Mouse (Mus musculus) G1E-ER4 (cell line): ENCODE measurements around the gene Masp2. TPM values are rescaled to one million over a fixed set of nuclear protein-coding genes. Genes with fewer than 3 reads are reported as not detected.

Experiments
- GATA1 ChIP-seq: IDR thresholded peaks from one replicate; pipeline ENCODE4 v1.8.0; 2012; ENCODE audit warnings: low read length, inconsistent platforms
- polyA plus RNA-seq: library from polyadenylated mRNA; stranded (reverse); fragments of >175 nt; gene quantifications from 2 replicates; pipeline ENCODE4 v1.2.3, GENCODE M21; 2012

Masp2 gene
- polyA plus RNA-seq, 1 experiment, result 0.19 TPM

DNA sequence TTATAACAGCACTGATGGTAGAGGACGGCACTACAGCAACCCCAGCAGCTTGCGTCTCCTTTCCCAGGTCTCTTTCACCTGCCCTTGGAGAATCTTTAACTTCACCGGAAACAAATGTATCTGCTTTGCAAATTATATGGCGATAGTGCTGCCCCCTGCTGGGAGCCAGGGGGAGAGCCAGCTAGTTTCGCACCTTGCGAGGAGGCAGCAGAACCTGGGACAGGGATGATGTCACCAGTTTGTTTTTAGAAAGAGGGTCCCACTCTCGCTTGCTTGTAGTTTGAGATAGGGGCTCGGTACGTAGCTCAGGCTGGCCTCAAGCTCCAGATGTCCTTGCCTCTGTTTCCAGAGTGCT, 41.8 kb downstream of the Masp2 start:
- TF ChIP-seq GATA1, result no peak

DNA sequence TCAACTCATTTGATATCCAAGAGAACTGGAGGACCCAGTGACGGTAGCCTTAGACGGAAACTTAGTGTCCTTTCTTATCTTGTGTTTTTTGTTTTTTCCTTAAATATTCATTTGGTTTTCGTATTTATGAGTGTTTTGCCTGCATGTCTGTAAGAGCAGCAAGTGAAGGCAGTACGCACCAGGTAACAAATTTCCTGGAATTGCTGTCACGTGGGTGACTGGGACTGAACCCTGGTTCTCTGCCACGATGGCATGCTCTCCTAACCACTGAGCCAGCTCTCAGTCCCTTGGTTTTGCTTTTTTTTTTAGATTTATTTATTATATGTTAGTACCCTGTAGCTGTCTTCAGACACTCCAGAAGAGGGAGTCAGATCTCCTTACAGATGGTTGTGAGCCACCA, 42.6 kb downstream of the Masp2 start:
- no peak for TF ChIP-seq GATA1

DNA sequence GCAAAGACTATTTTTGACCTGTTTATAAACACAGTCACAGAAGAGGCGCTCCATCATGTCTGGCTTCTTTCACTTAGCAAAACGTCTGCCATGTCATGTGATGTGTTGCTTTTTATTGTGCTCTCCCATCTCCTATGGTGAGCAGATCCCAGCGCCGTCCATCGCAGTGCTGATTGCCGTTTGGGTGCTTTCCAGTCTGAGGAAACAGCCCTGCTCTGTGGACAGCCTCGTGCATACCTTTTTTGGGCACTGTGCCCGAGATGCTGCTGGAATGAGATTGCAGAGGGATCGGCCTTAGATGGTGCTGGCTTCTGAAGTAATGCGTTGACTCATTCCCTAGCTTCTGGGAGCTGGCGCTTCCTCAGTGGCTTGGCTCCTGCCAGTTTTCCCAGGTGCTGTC, 44.3 kb downstream of the Masp2 start:
- no peak for TF ChIP-seq GATA1

DNA sequence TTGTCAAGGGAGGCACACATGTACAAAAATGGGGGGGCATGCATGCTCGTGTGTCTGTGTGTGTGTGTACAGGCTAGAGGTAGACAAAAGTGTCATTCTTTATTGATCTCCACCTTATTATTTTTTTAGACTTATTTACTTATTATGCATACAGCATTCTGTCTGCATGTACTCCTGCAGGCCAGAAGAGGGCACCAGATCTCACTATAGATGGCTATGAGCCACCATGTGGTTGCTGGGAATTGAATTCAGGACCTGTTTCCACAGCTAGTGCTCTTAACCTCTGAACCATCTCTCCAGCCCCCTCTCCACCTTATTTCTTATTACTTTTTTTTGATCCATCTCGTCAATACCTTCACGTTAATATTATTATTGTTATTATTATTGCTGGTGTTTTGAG, 47.0 kb downstream of the Masp2 start:
- TF ChIP-seq GATA1, result no peak

DNA sequence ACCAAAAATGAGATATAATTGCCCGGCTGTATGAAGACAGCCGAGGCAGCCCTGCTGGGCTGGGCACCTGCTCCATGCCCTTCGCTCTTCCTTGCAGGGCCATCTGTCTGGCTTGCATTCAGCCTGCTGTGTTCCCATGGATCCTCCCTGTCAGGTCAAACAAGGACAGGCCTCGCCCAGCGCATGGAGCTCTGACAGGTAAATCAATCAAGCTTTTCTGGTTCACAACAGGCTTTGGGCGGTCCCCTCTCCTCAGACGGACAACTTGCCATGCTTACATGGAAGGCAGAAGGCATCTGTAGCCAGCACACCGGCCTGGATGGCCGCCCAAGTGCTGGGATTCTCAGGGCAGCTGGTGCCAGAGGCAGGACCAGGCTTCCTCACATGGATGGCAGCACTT, 48.7 kb downstream of the Masp2 start:
- no peak for TF ChIP-seq GATA1

DNA sequence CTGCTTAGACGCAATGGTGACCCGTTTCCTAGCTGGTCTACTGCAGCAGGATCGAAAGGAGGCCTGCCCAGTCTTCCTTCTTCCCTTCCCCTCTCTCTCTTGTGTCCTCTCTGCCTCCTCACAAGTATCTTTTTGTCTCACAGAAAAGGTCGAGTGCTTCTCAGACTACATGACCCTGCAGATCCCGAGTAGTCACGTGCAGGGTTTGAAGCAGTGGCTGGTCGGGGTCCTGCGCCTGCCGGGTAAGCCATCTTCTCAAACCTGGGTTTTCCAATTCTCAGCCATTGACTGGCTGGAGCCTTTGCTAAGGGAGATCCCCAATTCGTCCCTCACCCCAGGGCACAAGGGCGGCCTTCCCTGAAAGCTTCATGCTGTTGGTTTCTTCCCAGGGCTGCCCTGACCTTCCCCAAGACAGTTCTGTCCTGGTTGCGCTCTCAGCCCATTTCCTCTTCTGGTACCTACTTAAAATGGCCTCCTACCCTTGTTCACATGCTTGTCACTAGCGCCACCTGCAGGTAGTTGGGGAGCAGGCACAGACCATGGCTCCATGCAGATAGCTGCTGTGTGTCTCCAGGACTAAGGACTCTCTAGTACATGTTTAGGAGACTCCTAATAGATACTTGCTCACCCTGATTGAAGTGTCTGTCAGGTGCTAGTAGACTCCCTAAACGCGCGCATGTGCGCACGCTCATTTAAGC, 52.5 kb downstream of the Masp2 start:
- TF ChIP-seq GATA1, result no peak

DNA sequence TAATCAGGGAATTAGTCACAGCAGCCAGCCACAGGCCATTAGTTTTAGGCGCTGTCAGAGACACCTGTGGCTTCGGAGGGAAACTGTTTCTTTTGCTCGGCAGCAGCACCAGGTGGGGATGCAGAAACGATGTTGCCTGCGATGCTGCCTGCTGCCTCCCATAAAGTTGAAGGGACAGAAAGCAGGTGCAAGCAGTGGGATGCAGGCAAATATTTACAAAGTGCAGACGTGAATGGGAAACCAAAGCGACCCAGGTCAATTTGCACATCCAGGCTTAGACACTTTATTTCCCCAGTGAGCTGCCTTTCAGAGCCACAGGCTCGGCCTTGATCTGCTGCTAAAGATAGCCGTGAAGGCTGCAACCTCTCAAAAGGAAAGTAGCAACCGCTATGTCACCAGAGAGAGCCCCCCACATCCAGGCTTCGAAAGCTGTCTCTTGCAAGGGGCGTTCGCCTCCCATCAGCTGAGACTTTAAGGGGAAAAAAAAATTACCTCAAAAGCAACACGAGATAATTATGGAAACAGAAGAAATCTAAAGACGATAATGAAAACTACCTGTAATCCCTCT, 54.4 kb downstream of the Masp2 start:
- no peak for TF ChIP-seq GATA1

DNA sequence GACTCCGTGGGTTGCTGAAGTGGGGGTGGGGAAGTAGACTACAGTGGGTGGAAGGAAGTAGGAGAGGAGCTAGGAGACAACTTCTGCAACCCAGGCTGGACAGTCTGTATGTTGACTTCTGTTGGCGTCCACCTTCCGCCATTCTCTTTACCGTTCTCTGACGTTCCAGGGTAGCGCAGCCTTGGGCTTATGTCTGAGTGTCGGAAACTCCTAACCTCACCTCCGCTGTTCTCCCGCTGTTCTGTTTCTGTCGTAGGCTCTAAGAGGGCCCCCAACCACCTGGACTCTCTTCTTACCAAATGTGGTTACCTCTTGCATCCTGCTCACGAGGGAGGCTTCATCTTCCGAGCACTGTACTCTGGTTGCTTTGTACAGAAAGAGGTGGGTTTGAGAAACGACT, 55.4 kb downstream of the Masp2 start:
- no peak for TF ChIP-seq GATA1

DNA sequence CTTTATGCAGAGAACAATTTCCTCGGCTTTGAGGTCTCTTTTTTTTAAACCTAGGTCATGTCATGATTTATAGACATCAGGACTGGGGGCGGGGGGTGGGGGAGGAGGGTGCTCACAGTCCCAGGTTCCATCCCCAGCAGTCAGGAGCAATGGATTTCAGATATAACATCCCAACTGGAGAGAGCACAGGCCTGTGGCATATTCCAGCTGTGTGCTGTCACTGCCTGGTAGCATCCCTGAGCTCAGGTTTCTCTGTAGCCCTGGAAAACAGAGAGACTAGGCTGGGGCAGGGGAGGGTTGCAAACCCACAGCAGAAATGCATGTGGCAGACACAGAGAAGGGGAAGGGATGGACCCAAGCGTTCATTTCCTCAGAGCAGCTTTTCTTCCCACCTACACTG, 57.8 kb downstream of the Masp2 start:
- TF ChIP-seq GATA1, result no peak

DNA sequence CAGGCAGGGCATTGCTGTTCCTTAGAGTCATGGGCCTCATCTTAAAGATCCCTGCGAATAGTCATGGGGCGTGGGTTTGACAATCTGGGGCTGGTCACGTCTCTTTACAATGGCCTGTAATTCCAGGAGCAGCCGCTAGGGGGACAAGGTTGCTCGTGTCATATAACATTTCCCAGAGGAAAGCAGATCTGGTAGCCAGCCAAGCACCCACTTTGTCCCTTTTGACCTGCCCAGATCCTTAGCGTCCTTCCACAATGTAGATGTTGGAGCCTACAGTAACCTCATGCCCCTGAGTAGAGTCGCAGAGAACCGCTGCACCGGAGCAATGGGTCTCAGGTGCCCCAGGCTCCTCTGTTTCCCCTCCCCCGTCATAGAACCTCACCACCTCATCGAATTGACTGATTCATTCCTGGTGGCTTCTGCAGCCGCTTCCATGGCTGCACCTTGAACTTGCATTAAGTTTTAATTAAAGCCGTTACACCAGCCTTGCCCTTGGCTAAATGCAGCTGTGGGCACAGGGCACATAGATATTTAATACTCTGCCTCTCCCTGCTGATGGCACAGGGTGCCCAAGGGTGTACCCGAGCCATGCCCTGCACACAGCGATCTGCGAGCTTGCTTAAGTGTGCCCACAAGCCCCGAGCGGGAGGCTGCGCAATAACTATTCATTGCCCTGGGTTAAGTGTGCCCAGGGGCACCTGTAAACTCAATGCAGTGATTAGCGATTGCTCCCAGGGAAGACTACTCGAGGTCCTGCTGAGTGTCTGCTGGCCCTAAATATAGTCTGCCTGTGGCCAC, 60.0 kb downstream of the Masp2 start:
- TF ChIP-seq GATA1, result no peak

DNA sequence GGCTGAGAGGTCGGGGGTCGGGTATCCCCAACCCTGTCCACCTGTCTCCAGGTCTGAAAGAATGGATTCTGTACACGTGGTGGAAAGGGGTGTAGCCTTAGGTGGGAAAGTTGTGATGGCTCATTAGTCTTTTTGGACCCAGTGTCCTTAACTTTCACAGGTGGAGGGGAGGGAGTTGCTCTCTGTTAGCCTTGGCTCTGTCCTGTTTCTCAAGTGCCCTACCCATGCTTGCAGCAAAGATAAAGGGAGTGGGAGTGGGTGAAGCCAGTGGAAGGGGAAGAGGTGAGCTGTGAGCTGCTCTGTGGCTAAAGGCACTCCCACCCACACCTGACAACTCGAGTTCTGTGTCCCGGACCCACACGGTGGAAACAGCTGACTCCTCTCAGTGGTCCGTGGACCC, 61.0 kb downstream of the Masp2 start:
- TF ChIP-seq GATA1, result no peak

DNA sequence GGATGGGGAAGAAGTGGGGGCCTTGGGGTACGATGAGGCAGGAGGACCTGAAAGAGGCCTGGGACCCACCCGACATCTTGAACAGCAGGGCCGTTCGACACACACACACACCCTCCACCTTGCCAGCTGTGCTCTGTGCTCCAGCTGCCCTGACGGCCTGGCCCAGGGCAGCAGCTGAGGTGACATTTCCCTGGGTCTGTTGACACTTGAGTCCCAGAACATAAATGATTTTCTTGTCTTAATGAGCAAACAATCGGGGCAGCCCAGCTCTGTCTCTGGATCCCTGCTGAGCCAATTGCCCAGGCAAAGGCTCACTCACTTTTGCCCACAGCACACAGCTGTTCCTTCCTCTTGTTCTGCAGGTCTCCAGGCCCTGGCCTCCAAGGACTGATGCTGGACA, 61.7 kb downstream of the Masp2 start:
- TF ChIP-seq GATA1, result no peak

Other genes starting within 250 kb of the Masp2 start
- gene Ubiad1, start 157.8 kb upstream of the Masp2 start, polyA plus RNA-seq, result 20.7 and 32.9 TPM in 2 replicates
- 11.7 and 15.5 TPM in 2 replicates for gene Mtor, start 153.9 kb upstream of the Masp2 start, polyA plus RNA-seq
- not detected in 2 replicates for gene Angptl7, start 102.1 kb upstream of the Masp2 start, polyA plus RNA-seq
- 58.9 and 73.5 TPM in 2 replicates for gene Exosc10, start 44.1 kb upstream of the Masp2 start, polyA plus RNA-seq
- gene Srm, start 11.1 kb upstream of the Masp2 start, polyA plus RNA-seq, result 516 and 529 TPM in 2 replicates
- gene Tardbp, start 24.5 kb downstream of the Masp2 start, polyA plus RNA-seq, result 37.2 and 54.9 TPM in 2 replicates
- not detected in 2 replicates for gene Gm572, start 40.8 kb downstream of the Masp2 start, polyA plus RNA-seq
- gene Casz1, start 201.9 kb downstream of the Masp2 start, polyA plus RNA-seq, result not detected in 2 replicates